Mouse (Mus musculus) heart, embryonic 16.5 days (tissue): ENCODE measurements around the gene Itprid1. TPM values are rescaled to one million over a fixed set of nuclear protein-coding genes. Genes with fewer than 3 reads are reported as not detected.

ENCODE experiments used
- ATAC-seq: fragments of 200-750 bp; cut with Nextera tagmentation; replicated peaks from 2 replicates; pipeline ENCODE4 v1.8.0; 2017; ENCODE audit warnings: moderate number of reproducible peaks; ENCODE audit not compliant: insufficient read depth, low FRiP score; ENCODE audit errors: extremely low read depth
- H3K27ac ChIP-seq: fragments of 300-500 bp; sonication (generic); 2 replicates; pipeline ENCODE4 v1.5.1; 2014; ENCODE audit warnings: mild to moderate bottlenecking, low read length, control low read depth, moderate library complexity
- H3K27me3 ChIP-seq: fragments of 300-500 bp; sonication (generic); 2 replicates; pipeline ENCODE4 v1.6.1; 2014; ENCODE audit warnings: low read length, mixed read lengths; ENCODE audit not compliant: control insufficient read depth, insufficient read depth
- H3K36me3 ChIP-seq: fragments of 300-500 bp; sonication (generic); 2 replicates; pipeline ENCODE4 v1.6.1; 2014; ENCODE audit not compliant: control insufficient read depth, insufficient read depth
- H3K4me1 ChIP-seq: fragments of 300-500 bp; sonication (generic); 2 replicates; pipeline ENCODE4 v1.6.1; 2014; ENCODE audit warnings: low read length, mixed read lengths; ENCODE audit not compliant: control insufficient read depth, insufficient read depth
- H3K4me2 ChIP-seq: fragments of 300-500 bp; sonication (generic); 2 replicates; pipeline ENCODE4 v1.6.1; 2014; ENCODE audit warnings: low read depth, mild to moderate bottlenecking, control low read depth, low read length
- H3K4me3 ChIP-seq: fragments of 300-500 bp; sonication (generic); 2 replicates; pipeline ENCODE4 v1.5.1; 2014; ENCODE audit warnings: mild to moderate bottlenecking, control low read depth, low read length
- H3K9ac ChIP-seq: fragments of 300-500 bp; sonication (generic); 2 replicates; pipeline ENCODE4 v1.6.1; 2014; ENCODE audit warnings: low read length, control low read depth
- H3K9me3 ChIP-seq: fragments of 300-500 bp; sonication (generic); replicated peaks from 2 replicates; pipeline ENCODE4 v1.6.1; 2016; ENCODE audit warnings: low read length; ENCODE audit not compliant: control insufficient read depth
- WGBS: fragments of 180-500 bp; shearing (Covaris S2); extraction: QIAGEN DNeasy Blood & Tissue Kit; methylation state at CpG from one replicate; pipeline ENCODE4 v1.1.7; 2014; 5-methylcytosine and 5-hydroxymethylcytosine counted together
- polyA plus RNA-seq: library from polyadenylated mRNA; unstranded; fragments of >200 nt; fragmentation: Nextera tagmentation; extraction: Ambion mirVana; gene quantifications from 2 replicates; pipeline ENCODE4 v1.2.1, GENCODE M21; 2015

The Itprid1 gene
- polyA plus RNA-seq, 1 experiment from 2014 or later = 0.04 TPM

DNA sequence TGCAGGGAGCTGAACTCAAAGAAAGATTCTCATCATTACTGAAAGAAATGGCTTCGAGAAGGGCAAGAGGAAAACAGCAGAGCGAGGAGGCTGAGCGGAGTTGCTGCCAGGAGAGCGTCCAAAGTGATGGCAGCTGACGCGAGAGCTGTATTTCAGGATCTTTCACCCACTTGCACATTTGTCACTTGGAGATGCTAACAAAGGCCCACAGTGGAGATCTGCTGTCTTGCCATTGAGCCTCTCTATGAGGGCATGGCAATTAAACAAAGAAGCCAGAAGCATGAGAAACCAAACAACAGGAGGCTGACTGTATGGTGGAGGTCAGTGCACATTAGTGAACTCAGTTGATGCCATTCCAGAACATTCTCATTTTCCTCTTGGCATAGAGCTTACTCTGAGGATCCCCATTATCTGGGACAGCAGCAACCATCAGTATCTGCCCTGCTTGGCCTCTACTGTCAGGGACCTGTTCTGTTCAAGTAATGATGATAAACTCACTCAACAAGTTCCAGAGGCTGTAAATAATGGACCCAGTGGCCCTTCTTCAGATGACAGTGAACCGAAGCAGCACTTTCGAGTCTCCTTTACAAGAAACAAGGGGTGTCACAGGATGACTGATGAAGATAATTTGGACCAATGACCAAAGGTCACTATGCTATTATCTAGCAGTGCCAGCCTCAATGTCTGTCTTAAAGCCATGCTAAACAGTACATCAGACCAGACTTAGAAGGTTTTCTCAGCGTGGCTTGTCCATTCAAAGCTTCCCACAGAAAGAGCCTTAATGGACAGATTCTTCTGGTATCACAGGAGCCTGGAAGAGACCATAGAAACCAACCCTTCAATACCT lies 31.2 kb upstream of the Itprid1 start:
- no peaks in the 10 kb centered on the region for H3K36me3 ChIP-seq
- no peak overlapping the region for H3K9ac ChIP-seq
- no peaks in the 10 kb centered on the region for H3K4me1 ChIP-seq
- ATAC-seq = no peak
- no peaks in the 10 kb centered on the region for H3K27me3 ChIP-seq
- 67% methylated on average over 9 of the region's 9 CpGs for WGBS
- no peaks in the 10 kb centered on the region for H3K9me3 ChIP-seq
- H3K4me3 ChIP-seq = no peak overlapping the region
- no peak overlapping the region for H3K27ac ChIP-seq
- H3K4me2 ChIP-seq = no peak overlapping the region

DNA sequence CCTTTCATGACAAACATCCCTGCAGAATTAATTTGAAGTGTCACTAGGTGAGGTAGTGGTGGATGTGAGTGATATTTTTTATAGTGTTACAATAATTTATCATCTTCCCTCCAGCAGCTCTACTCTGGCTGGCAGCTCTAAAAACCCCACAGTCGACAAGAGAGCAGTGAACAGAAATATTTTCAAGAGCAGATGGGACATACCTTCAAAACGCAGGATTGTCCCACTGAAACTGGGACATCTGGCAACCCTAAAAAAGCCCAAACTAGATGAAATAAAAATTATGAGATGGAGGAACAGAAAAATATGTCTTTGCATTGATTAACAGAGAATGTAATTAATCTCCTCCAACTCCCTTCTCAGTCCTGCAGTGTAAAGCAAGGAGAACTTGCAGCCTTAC lies 30.2 kb upstream of the Itprid1 start:
- no peaks in the 10 kb centered on the region for H3K27me3 ChIP-seq
- H3K27ac ChIP-seq = no peak overlapping the region
- no peaks in the 10 kb centered on the region for H3K4me1 ChIP-seq
- WGBS = 71% methylated on average over 2 of the region's 2 CpGs
- H3K4me2 ChIP-seq = no peak overlapping the region
- no peak for ATAC-seq
- H3K36me3 ChIP-seq = no peaks in the 10 kb centered on the region
- no peak overlapping the region for H3K4me3 ChIP-seq
- no peaks in the 10 kb centered on the region for H3K9me3 ChIP-seq
- H3K9ac ChIP-seq = no peak overlapping the region

DNA sequence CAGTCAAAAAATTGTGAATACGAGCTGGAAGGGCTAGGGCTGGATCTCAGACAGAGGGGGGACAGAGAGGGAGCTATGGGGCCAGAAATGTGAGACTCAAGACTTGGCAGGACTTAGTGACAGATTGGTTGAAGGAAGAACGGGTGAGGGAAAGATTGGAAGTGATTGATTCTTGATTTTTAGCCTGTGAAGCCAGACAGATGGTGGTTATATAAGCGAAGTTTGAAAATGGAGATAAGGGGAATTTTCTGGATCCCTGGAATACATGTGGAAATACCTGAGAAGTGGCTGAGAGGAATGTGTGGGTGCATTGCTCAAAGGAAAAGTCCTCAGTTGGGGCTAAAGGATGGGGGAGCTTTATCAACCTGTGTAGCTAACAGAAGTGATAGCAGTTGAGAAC lies 28.0 kb upstream of the Itprid1 start:
- H3K27me3 ChIP-seq = no peaks in the 10 kb centered on the region
- H3K36me3 ChIP-seq = no peaks in the 10 kb centered on the region
- 62% methylated on average over 3 of the region's 3 CpGs for WGBS
- H3K9ac ChIP-seq = no peak overlapping the region
- H3K4me1 ChIP-seq = no peaks in the 10 kb centered on the region
- H3K9me3 ChIP-seq = no peaks in the 10 kb centered on the region
- no peak overlapping the region for H3K4me2 ChIP-seq
- ATAC-seq = no peak
- no peak overlapping the region for H3K4me3 ChIP-seq
- no peak overlapping the region for H3K27ac ChIP-seq

DNA sequence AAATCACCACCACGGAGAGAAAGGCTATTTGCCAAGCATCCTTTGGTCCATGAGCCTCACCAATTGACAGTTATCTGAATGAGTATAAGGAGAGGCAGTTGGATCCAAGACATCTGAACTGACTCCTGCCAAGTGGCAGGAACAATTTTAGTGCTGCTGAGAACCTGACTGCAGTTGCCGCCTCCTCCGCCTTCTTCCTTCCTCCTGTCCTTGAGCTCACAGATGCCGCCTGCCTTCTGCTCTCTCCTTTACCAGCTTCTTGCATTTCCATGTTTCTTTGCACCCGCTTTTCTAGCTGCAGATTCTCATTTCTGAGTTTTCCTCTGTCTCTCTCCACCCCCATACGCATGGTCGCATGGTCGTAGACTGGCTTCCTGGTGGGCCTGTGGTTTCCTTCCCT lies 25.5 kb upstream of the Itprid1 start:
- WGBS = 72% methylated on average over 8 of the region's 8 CpGs
- Histone ChIP-seq H3K4me2 (no peak overlapping the region), H3K36me3 (no peaks in the 10 kb centered on the region), H3K4me1 (no peaks in the 10 kb centered on the region), H3K9ac (no peak overlapping the region), H3K4me3 (no peak overlapping the region), H3K9me3 (no peaks in the 10 kb centered on the region), H3K27ac (no peak overlapping the region), H3K27me3 (no peaks in the 10 kb centered on the region)
- ATAC-seq = no peak

DNA sequence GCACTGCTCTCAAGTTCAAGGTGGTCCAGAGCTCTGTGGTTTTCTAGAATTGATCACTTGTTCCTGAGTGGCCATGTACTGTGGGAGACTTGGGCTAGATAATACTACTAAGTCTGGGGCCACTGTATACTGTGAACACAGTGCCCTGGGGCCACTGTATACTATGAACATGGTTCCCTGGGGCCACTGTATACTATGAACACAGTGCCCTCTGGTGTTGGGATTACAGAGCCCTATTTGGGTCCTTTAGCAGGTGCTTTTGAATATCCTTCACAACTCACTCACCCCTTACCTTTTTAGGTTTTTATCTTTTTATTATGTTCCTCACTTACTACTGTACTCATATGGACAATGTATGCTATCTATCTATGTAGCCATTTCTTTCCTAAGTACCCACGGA lies 24.3 kb upstream of the Itprid1 start:
- no peak overlapping the region for H3K9ac ChIP-seq
- no peak overlapping the region for H3K4me3 ChIP-seq
- H3K27me3 ChIP-seq = no peaks in the 10 kb centered on the region
- no peaks in the 10 kb centered on the region for H3K36me3 ChIP-seq
- WGBS = 65% methylated on average over 1 of the region's 1 CpGs
- no peak for ATAC-seq
- H3K4me1 ChIP-seq = no peaks in the 10 kb centered on the region
- H3K27ac ChIP-seq = no peak overlapping the region
- H3K4me2 ChIP-seq = no peak overlapping the region
- no peaks in the 10 kb centered on the region for H3K9me3 ChIP-seq

DNA sequence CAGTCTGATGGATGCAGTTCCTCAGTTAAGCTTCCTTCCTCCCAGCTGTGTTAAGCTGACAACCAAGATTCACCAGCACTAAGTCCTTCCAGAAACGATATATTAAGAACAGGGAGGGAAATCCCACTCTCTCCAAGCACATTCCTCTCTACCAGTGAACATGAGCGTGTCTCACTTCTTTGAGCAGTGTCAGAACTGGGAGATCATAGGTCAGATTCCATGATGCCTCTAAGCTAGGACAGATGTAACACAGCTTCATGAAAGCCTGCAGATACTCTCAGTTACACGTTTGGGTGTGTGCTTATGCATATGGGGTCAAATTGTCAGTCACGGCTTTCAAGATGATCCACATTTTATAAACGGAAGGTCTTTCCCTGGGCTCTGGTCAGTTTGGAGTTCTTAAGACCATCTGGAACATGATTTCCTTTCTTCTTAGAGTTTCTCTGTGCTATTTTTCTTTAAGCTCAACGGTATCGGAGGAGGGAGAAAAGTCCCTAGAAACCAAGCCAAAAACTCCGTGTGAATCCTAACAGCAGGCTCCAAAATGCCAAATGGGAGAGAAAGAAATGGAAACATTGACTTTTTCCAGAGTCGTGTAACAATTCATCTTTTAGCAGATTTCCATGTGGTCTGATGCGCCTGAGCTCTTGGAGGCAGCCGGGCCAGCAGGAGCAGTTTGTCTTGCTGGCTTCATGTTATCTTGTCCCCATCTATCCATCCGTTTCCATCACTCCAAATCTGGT lies 22.3 kb upstream of the Itprid1 start:
- no peak for ATAC-seq
- no peak overlapping the region for H3K9ac ChIP-seq
- no peak overlapping the region for H3K4me3 ChIP-seq
- no peaks in the 10 kb centered on the region for H3K9me3 ChIP-seq
- no peak overlapping the region for H3K27ac ChIP-seq
- no peaks in the 10 kb centered on the region for H3K36me3 ChIP-seq
- no peaks in the 10 kb centered on the region for H3K4me1 ChIP-seq
- WGBS = 57% methylated on average over 12 of the region's 12 CpGs
- no peaks in the 10 kb centered on the region for H3K27me3 ChIP-seq
- no peak overlapping the region for H3K4me2 ChIP-seq

DNA sequence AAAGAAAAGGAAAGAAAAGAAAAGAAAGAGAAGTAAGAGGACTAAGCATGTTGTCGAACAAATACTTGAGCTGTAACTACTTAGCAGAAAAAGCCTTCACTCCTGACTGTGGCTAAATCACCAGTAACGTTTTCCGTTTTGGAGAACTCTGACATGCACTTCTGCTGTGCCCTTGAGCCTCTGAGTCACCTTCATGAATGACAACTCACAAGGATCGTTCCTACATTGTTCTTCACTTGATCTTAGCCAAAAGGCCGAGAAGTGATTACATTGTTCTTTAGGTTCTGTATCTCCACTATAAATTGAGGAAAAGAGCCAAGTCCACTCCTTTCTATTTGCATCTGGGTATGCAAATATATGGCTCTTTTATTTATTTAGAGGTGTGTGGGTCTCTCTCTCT lies 19.8 kb upstream of the Itprid1 start:
- no peak overlapping the region for H3K27ac ChIP-seq
- H3K27me3 ChIP-seq = no peaks in the 10 kb centered on the region
- no peak overlapping the region for H3K4me3 ChIP-seq
- no peak for ATAC-seq
- no peak overlapping the region for H3K4me2 ChIP-seq
- no peaks in the 10 kb centered on the region for H3K4me1 ChIP-seq
- no peaks in the 10 kb centered on the region for H3K9me3 ChIP-seq
- WGBS = 63% methylated on average over 5 of the region's 5 CpGs
- no peak overlapping the region for H3K9ac ChIP-seq
- H3K36me3 ChIP-seq = no peaks in the 10 kb centered on the region

DNA sequence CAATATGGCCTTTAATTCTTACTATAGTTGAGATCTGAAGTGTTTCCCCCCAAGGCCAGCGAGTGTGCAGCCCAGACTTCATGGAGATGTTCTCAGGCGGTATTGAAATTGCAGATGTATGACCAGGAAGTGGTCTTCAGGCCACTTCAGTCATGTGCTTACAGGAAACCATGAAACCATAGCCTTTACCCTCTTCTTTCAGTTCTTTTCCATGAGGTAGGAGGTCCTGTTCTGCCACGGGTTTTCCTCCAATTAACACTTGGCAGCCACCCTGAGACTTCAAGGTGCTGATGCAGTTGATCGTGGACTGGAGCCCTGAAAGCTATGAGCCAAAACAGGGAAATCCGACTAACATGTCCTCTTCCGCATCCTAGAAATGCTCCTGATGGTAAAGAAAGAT lies 7.0 kb upstream of the Itprid1 start:
- Histone ChIP-seq H3K9ac (no peak overlapping the region), H3K4me3 (no peak overlapping the region), H3K36me3 (no peaks in the 10 kb centered on the region), H3K4me1 (no peaks in the 10 kb centered on the region), H3K27me3 (no peaks in the 10 kb centered on the region), H3K4me2 (no peak overlapping the region), H3K27ac (no peak overlapping the region), H3K9me3 (no peaks in the 10 kb centered on the region)
- no peak for ATAC-seq
- WGBS = 72% methylated on average over 6 of the region's 6 CpGs

DNA sequence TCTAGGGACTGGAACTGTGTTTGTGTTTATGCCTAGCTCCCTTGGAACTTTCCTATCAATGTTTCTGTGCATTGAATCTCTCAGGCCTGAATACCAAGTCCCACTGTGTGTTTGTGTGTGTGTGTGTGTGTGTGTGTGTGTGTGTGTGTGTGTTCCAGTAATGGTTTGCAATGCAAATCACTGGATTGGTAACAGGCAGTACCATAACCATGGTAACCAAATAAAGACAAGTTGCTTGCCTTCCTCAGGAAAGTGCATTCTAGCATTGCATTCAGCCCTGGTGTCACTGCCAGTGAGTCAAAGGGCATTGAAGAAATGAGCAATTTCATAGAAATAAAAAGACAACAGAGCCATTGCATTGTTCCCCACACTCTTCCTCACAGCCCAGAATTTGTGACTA lies 15.9 kb downstream of the Itprid1 start:
- no peak overlapping the region for H3K4me2 ChIP-seq
- no peak overlapping the region for H3K4me3 ChIP-seq
- H3K4me1 ChIP-seq = no peaks in the 10 kb centered on the region
- no peaks in the 10 kb centered on the region for H3K36me3 ChIP-seq
- no peak overlapping the region for H3K27ac ChIP-seq
- H3K9ac ChIP-seq = no peak overlapping the region
- no peaks in the 10 kb centered on the region for H3K27me3 ChIP-seq
- no peak for ATAC-seq
- H3K9me3 ChIP-seq = no peaks in the 10 kb centered on the region
